In the genomic region with DNA sequence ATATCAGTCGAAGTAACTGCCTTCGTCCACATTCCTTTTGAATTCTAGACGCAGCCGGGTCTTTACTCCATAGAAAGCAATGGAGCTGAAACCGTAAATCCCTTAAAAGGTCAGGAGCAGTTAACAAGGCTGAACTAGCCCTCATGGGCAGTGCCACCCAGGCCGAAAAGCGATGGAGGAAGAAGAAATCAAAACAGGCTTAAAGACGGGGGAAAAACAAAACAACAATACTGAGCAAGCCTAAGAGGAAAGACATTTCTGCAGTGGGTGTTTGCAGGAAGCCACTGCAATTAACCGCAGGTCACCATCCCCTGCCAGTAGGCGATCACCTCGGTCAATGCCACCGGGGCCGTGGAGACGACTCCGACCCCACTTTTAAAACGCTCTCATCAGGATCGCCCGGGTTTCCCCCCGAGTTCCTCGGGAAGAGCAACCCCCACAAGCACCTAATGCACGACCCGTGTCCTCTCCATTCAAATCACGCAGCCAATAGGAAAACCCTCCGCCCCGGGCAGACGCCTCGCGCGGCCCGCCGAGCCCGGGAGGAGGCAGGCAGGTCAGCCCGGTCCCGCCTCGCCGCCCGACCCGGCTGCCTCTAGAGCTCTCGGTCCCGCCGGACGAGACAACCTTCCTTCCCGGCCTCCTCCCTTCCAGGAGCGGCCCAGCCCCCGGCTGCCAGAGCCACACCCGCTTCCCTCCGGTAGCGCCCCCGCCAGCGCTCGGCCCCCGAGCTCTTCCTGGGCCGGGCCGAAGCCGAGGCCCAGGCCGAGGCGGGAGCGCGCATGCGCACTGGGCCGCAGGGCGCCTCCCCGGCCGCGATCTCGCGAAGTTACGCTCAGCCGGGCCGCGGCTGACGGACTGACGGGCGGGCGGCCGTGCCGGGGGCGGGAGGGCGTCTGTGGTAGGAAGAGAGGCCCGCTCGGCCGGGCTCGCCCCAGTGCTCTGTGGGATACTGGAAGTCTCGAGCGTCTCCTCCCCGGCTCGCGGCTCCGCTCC, we compare ENCODE assay signal across 8 mouse cellular contexts. TPM values are rescaled to one million over a fixed set of nuclear protein-coding genes. Genes with fewer than 3 reads are reported as not detected.
DNase-seq lines count a peak whose midpoint lies in the region; ATAC-seq and TF ChIP-seq lines count a peak whose summit lies in the region.

A gene (plus strand): TSS at position 933 of the 996 bp plus-strand sequence.

- no peaks in the 10 kb centered on the region for H3K9me3 ChIP-seq in heart, embryonic 11.5 days (replicated peaks; ENCODE audit: control insufficient read depth, low read length)
- no peaks in the 10 kb centered on the region for H3K9me3 ChIP-seq in kidney, postnatal 0 days (replicated peaks; ENCODE audit: low read length)
- no peaks in the 10 kb centered on the region for H3K9me3 ChIP-seq in liver, embryonic 11.5 days (ENCODE audit: control insufficient read depth, low read length)
- no peaks in the 10 kb centered on the region for H3K9me3 ChIP-seq in stomach, embryonic 14.5 days (ENCODE audit: control insufficient read depth, low read depth, low read length)

- peak within 1 kb of the TSS; percentile 71 for H3K4me2 ChIP-seq in heart, embryonic 11.5 days
- peak within 1 kb of the TSS; percentile 77 for H3K4me2 ChIP-seq in kidney, postnatal 0 days (ENCODE audit: low read length)
- H3K4me2 ChIP-seq in liver, embryonic 11.5 days: peak within 1 kb of the TSS; percentile 83
- H3K4me2 ChIP-seq in stomach, embryonic 14.5 days (replicated peaks; ENCODE audit: low read depth, low read length): peak within 1 kb of the TSS; percentile 74

- no peak for TF ChIP-seq CTCF in kidney, postnatal 0 days (IDR thresholded peaks at IDR 0.05; ENCODE audit: low read depth)

- peaks cover 17% of the 10 kb centered on the region for H3K4me1 ChIP-seq in heart, embryonic 11.5 days (ENCODE audit: control insufficient read depth, insufficient read depth, low read length)
- H3K4me1 ChIP-seq in kidney, postnatal 0 days (replicated peaks; ENCODE audit: insufficient read depth, low read length): 0 out of 2 replicates have a peak, but pooled peaks cover 6% of the 10 kb centered on the region
- H3K4me1 ChIP-seq in liver, embryonic 11.5 days (replicated peaks; ENCODE audit: control insufficient read depth, insufficient read depth, low read length): peaks cover 8% of the 10 kb centered on the region
- peaks cover 17% of the 10 kb centered on the region; the same call in 1 of the 2 replicates for H3K4me1 ChIP-seq in stomach, embryonic 14.5 days (ENCODE audit: control insufficient read depth, insufficient read depth, low read length)

- WGBS in heart, embryonic 11.5 days (ENCODE audit: insufficient replicate concordance): under 1% methylated on average over 81 of the region's 89 CpGs
- WGBS in kidney, postnatal 0 days: under 1% methylated on average over 85 of the region's 89 CpGs
- under 1% methylated on average over 89 of the region's 89 CpGs for WGBS in liver, embryonic 11.5 days
- under 1% methylated on average over 86 of the region's 89 CpGs for WGBS in stomach, embryonic 14.5 days

- no peaks in the 10 kb centered on the region for H3K27me3 ChIP-seq in heart, embryonic 11.5 days (ENCODE audit: control insufficient read depth, insufficient read depth, low read length)
- no peaks in the 10 kb centered on the region for H3K27me3 ChIP-seq in kidney, postnatal 0 days (ENCODE audit: insufficient read depth, low read length)
- no peaks in the 10 kb centered on the region for H3K27me3 ChIP-seq in liver, embryonic 11.5 days (replicated peaks; ENCODE audit: control insufficient read depth, insufficient read depth, low read length)
- no peaks in the 10 kb centered on the region for H3K27me3 ChIP-seq in stomach, embryonic 14.5 days (ENCODE audit: control insufficient read depth, insufficient read depth, low read length)

- H3K4me3 ChIP-seq in heart, embryonic 11.5 days (ENCODE audit: low read depth, low read length): peak within 1 kb of the TSS; percentile 98
- peak within 1 kb of the TSS; percentile 100 for H3K4me3 ChIP-seq in kidney, postnatal 0 days (replicated peaks; ENCODE audit: low read depth, low read length)
- peak within 1 kb of the TSS; percentile 100 for H3K4me3 ChIP-seq in liver, embryonic 11.5 days (ENCODE audit: low read depth, low read length)
- H3K4me3 ChIP-seq in stomach, embryonic 14.5 days (ENCODE audit: low read depth, low read length): peak within 1 kb of the TSS; percentile 99

- H3K27ac ChIP-seq in heart, embryonic 11.5 days (ENCODE audit: low read depth, low read length): peak within 1 kb of the TSS; percentile 97
- H3K27ac ChIP-seq in kidney, postnatal 0 days: peak within 1 kb of the TSS; percentile 98
- H3K27ac ChIP-seq in liver, embryonic 11.5 days (ENCODE audit: low read depth, low read length): peak within 1 kb of the TSS; percentile 96
- peak within 1 kb of the TSS; percentile 97 for H3K27ac ChIP-seq in stomach, embryonic 14.5 days (ENCODE audit: low read length)

- H3K36me3 ChIP-seq in heart, embryonic 11.5 days (ENCODE audit: control insufficient read depth, insufficient read depth, low read length): no peaks in the 10 kb centered on the region
- H3K36me3 ChIP-seq in kidney, postnatal 0 days (ENCODE audit: insufficient read depth, low read length): no peaks in the 10 kb centered on the region
- no peaks in the 10 kb centered on the region for H3K36me3 ChIP-seq in liver, embryonic 11.5 days (ENCODE audit: control insufficient read depth, insufficient read depth, low read length)
- H3K36me3 ChIP-seq in stomach, embryonic 14.5 days (ENCODE audit: control insufficient read depth, insufficient read depth, low read length): no peaks in the 10 kb centered on the region

- DNase-seq in B cell, adult 2 months: peak; percentile 93 to 96
- peak; percentile 98 for DNase-seq in brain, adult 2 months (ENCODE audit: low read depth, low spot score)
- peak; percentile 94 for DNase-seq in kidney, postnatal 0 days (ENCODE audit: low spot score)
- DNase-seq in liver, embryonic 11.5 days (ENCODE audit: low spot score): peak; percentile 92
- peak; percentile 93 for DNase-seq in naive thymus-derived CD4-positive, alpha-beta T cell, adult 2 months (ENCODE audit: low read depth)

- ATAC-seq in erythroblast, adult 5-6 weeks (replicated peaks; ENCODE audit: low FRiP score, poor library complexity, severe bottlenecking): peak; percentile 90
- ATAC-seq in heart, embryonic 11.5 days (replicated peaks; ENCODE audit: insufficient number of reproducible peaks, low FRiP score, low TSS enrichment): peak; percentile 96
- ATAC-seq in kidney, postnatal 0 days (replicated peaks; ENCODE audit: low FRiP score, low read depth): peak; percentile 96
- peak; percentile 94 for ATAC-seq in liver, embryonic 11.5 days (replicated peaks; ENCODE audit: low FRiP score)
- ATAC-seq in stomach, embryonic 14.5 days (ENCODE audit: insufficient number of reproducible peaks, insufficient read depth, low FRiP score, low read depth): peak; percentile 94

- H3K9ac ChIP-seq in heart, embryonic 11.5 days (ENCODE audit: low read depth, low read length): peak within 1 kb of the TSS; percentile 100
- H3K9ac ChIP-seq in kidney, postnatal 0 days (ENCODE audit: low read depth, low read length): peak within 1 kb of the TSS; percentile 99
- peak within 1 kb of the TSS; percentile 99 for H3K9ac ChIP-seq in liver, embryonic 11.5 days (ENCODE audit: low read depth, low read length)
- H3K9ac ChIP-seq in stomach, embryonic 14.5 days (replicated peaks; ENCODE audit: low read depth, low read length): peak within 1 kb of the TSS; percentile 99

RNA-seq across cellular contexts. Expression of the gene that starts here (rescaled TPM):
- 49.9 and 53.6 TPM in 2 replicates for total RNA-seq in erythroblast, adult 5-6 weeks (2015; ENCODE audit: low replicate concordance)
- total RNA-seq in erythroblast, adult 5-6 weeks (2017; ENCODE audit: low replicate concordance): 80.1 and 81.4 TPM in 2 replicates
- 113 and 120 TPM in 2 replicates for polyA plus RNA-seq in heart, embryonic 11.5 days (2014; fragmentation: Nextera tagmentation; extraction: Ambion mirVana)
- 74.0 and 76.7 TPM in 2 replicates for polyA plus RNA-seq in kidney, postnatal 0 days (2015; fragmentation: Nextera tagmentation; extraction: Ambion mirVana)
- 69.4 and 74.9 TPM in 2 replicates for polyA plus RNA-seq in liver, embryonic 11.5 days (2014; fragmentation: Nextera tagmentation; extraction: Ambion mirVana)
- polyA plus RNA-seq in stomach, embryonic 14.5 days (2014; fragmentation: Nextera tagmentation; extraction: Ambion mirVana): 132 and 140 TPM in 2 replicates

Comparison
In these comparisons a context has a peak if more than half of its experiments do, and no peak if none do; other contexts are left out.
1. Peak in every context shown above with its lines: DNase-seq, ATAC-seq, H3K4me3 ChIP-seq and H3K27ac ChIP-seq.